Mouse (Mus musculus): ENCODE data around the gene Gpat3. TPM values are rescaled to one million over a fixed set of nuclear protein-coding genes. Genes with fewer than 3 reads are reported as not detected.
A peak's percentile ranks its signal among the peaks of the same experiment; 100 is the strongest.

The Gpat3 gene
- polyA plus RNA-seq, 1 experiment: 1.7 TPM

DNA sequence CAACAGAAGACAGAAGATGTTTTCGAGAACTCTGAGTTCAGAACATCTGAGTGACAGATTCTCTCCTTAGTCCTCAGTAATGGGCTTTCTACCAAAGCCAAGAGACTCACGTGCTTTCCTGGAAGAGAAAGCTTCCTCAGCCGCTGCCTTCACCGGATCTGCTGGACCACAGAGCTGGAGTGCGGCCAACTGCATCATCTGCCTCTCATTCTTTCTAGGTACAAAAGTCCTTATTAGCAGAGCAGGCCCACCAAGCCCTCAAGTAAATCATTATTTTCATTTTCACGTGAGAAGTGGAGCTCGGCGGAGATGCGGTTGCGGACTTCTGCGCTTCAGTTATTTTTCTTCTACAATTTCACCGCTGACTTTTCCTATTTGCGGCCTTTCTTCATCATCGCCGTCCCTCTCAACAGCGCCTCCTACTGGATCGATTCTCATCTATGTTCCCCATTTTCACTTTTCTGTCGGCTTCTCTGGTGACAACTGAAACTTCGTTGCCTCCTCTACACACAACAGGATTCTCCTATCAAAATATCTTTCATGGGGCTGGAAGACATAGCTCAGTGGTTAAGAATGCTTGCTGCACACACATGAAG is 66.1 kb downstream of the Gpat3 start:
- no peaks in the 10 kb centered on the region; the same call in 1 of the 2 replicates for H3K4me1 ChIP-seq (ENCODE audit: control insufficient read depth, insufficient read depth, low read length)
- TF ChIP-seq POLR2A (IDR thresholded peaks at IDR 0.05; ENCODE audit: low read depth, low read length) (no peak), CTCF (IDR thresholded peaks at IDR 0.05; ENCODE audit: borderline replicate concordance, insufficient read depth, low read length) (no peak)
- no peak overlapping the region for H3K27ac ChIP-seq (ENCODE audit: insufficient read depth, low read length)
- H3K4me3 ChIP-seq (ENCODE audit: insufficient read depth, low read length): no peak overlapping the region

DNA sequence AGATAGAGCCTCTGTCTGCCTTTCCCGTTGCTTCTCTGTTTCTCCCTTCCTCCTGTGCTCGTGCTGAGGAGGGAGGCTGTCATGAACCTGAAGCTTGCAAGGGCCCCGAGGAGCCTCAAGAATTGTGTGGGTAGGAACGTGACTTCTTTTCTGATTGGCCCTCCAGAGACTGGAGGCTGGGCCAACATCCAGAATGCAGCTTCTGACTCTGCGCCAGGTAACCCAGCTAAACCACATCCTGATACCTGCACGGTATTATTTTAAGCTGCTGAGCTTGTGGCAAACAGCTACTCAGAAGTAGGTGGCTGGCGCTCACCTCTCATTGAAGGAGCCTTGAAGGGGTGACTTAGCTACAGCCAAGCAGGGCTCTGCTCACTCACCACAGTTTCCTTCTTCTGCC is 66.9 kb downstream of the Gpat3 start:
- TF ChIP-seq CTCF (IDR thresholded peaks at IDR 0.05; ENCODE audit: borderline replicate concordance, insufficient read depth, low read length): no peak
- Histone ChIP-seq H3K4me3 (ENCODE audit: insufficient read depth, low read length) (no peak overlapping the region), H3K4me1 (ENCODE audit: control insufficient read depth, insufficient read depth, low read length) (no peaks in the 10 kb centered on the region; the same call in 1 of the 2 replicates), H3K27ac (ENCODE audit: insufficient read depth, low read length) (no peak overlapping the region)

DNA sequence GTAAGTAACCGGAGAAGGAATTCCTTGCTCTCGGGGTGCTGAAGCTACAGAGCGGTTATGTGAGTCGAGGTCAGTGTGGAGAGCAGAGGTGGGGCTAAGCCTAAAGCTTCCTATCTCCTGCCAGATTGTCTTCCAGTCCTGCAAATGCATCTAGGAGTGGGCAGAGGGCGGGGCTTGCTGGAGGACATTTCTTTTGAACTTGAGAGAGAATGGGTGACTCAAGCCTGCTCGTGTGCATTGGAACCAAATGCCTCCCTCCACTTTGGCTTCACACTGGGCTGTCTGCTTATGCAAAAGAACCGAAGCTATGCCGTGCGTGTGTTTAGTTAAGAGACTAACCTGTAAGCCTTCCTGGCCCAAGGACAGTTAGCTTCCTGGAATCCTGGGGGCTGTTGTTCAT is 67.8 kb downstream of the Gpat3 start:
- TF ChIP-seq CTCF (IDR thresholded peaks at IDR 0.05; ENCODE audit: borderline replicate concordance, insufficient read depth, low read length): no peak
- TF ChIP-seq POLR2A (IDR thresholded peaks at IDR 0.05; ENCODE audit: low read depth, low read length): no peak
- Histone ChIP-seq H3K4me3 (ENCODE audit: insufficient read depth, low read length) (no peak overlapping the region), H3K27ac (ENCODE audit: insufficient read depth, low read length) (no peak overlapping the region), H3K4me1 (ENCODE audit: control insufficient read depth, insufficient read depth, low read length) (no peaks in the 10 kb centered on the region; the same call in 1 of the 2 replicates)

GRCm38 (mm10) chr5:100914989-100915388 is 69.5 kb downstream of the Gpat3 start:
- TF ChIP-seq CTCF (IDR thresholded peaks at IDR 0.05; ENCODE audit: borderline replicate concordance, insufficient read depth, low read length): peak; percentile 53; the same call in 1 of the 2 replicates
- no peak for TF ChIP-seq POLR2A (IDR thresholded peaks at IDR 0.05; ENCODE audit: low read depth, low read length)
- Histone ChIP-seq H3K4me3 (ENCODE audit: insufficient read depth, low read length) (no peak overlapping the region), H3K4me1 (ENCODE audit: control insufficient read depth, insufficient read depth, low read length) (no peaks in the 10 kb centered on the region; the same call in 1 of the 2 replicates), H3K27ac (ENCODE audit: insufficient read depth, low read length) (no peak overlapping the region)

GRCm38 (mm10) chr5:100915411-100915810 is 69.9 kb downstream of the Gpat3 start:
- no peak overlapping the region for H3K4me3 ChIP-seq (ENCODE audit: insufficient read depth, low read length)
- H3K27ac ChIP-seq (ENCODE audit: insufficient read depth, low read length): no peak overlapping the region
- no peaks in the 10 kb centered on the region; the same call in 1 of the 2 replicates for H3K4me1 ChIP-seq (ENCODE audit: control insufficient read depth, insufficient read depth, low read length)
- TF ChIP-seq CTCF (IDR thresholded peaks at IDR 0.05; ENCODE audit: borderline replicate concordance, insufficient read depth, low read length): no peak
- TF ChIP-seq POLR2A (IDR thresholded peaks at IDR 0.05; ENCODE audit: low read depth, low read length): no peak

DNA sequence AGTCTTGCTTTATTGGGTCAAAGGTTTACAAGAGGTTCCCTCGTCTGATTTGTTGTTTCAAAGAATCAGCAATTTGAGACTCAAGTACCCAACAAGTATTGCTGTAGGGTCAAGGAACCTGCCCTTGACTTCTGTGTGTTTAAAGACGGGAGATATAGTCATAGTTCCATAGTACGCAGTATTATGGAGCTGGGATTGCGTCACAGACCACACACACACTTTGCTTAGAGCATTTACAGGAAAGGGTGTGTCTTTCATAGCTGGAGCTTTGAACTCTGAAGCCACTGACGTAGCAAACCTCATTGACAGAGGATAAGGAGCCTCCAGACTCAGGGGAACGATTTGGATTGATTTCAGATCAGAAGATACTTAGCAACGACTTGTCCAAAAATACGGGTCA is 70.9 kb downstream of the Gpat3 start:
- Histone ChIP-seq H3K27ac (ENCODE audit: insufficient read depth, low read length) (no peak overlapping the region), H3K4me3 (ENCODE audit: insufficient read depth, low read length) (no peak overlapping the region), H3K4me1 (ENCODE audit: control insufficient read depth, insufficient read depth, low read length) (no peaks in the 10 kb centered on the region; the same call in 1 of the 2 replicates)
- no peak for TF ChIP-seq CTCF (IDR thresholded peaks at IDR 0.05; ENCODE audit: borderline replicate concordance, insufficient read depth, low read length)
- TF ChIP-seq POLR2A (IDR thresholded peaks at IDR 0.05; ENCODE audit: low read depth, low read length): no peak

- Histone ChIP-seq H3K4me3 (ENCODE audit: insufficient read depth, low read length) (no peak overlapping the region), H3K27ac (ENCODE audit: insufficient read depth, low read length) (no peak overlapping the region), H3K4me1 (ENCODE audit: control insufficient read depth, insufficient read depth, low read length) (no peaks in the 10 kb centered on the region; the same call in 1 of the 2 replicates)
- TF ChIP-seq POLR2A (IDR thresholded peaks at IDR 0.05; ENCODE audit: low read depth, low read length): no peak
- peak; percentile 100 for TF ChIP-seq CTCF (IDR thresholded peaks at IDR 0.05; ENCODE audit: borderline replicate concordance, insufficient read depth, low read length)
Observed at GRCm38 (mm10) chr5:100917252-100917774, 71.8 kb downstream of the Gpat3 start.

DNA sequence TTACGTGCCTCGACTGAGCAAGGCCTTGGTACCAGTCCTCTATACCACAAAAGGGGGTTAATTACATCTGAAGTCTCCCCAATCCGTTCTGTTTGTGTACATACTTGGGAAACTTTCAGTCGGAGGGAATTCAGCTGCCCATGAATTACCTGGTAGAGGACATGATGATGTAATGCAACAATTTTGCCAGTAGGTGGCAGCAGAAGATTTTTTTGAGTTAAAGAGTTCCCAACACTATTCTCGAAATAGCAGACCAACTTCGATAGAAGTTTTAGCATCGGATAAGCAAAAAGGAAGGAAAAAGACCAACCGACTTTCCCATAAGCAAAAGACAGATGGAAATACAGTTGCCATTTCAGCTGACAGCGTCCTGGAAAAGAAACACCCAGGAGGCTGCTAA is 73.6 kb downstream of the Gpat3 start:
- Histone ChIP-seq H3K4me3 (ENCODE audit: insufficient read depth, low read length) (no peak overlapping the region), H3K4me1 (ENCODE audit: control insufficient read depth, insufficient read depth, low read length) (no peaks in the 10 kb centered on the region; the same call in 1 of the 2 replicates), H3K27ac (ENCODE audit: insufficient read depth, low read length) (no peak overlapping the region)
- TF ChIP-seq CTCF (IDR thresholded peaks at IDR 0.05; ENCODE audit: borderline replicate concordance, insufficient read depth, low read length): no peak
- TF ChIP-seq POLR2A (IDR thresholded peaks at IDR 0.05; ENCODE audit: low read depth, low read length): no peak

DNA sequence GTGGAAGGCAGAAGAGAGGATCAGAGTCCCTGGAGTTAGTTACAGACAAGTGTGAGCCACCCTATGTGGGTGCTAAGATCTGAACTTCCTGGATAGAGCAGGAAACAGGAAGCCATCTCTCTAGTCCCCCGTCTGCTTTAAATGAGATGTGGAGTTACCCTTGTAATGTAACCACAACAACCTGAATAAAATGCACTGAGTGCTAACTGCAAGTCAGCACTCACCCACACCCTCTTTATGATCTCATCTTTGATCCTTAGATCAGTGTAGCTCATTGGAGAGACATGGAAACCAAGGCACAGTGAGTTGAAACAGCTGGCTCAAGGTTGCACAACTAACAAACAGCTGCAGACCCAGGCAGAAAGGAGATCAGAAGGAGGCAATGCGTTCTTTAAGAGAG is 84.2 kb downstream of the Gpat3 start:
- Histone ChIP-seq H3K4me3 (ENCODE audit: insufficient read depth, low read length) (no peak overlapping the region), H3K27ac (ENCODE audit: insufficient read depth, low read length) (no peak overlapping the region), H3K4me1 (ENCODE audit: control insufficient read depth, insufficient read depth, low read length) (no peaks in the 10 kb centered on the region)
- TF ChIP-seq POLR2A (IDR thresholded peaks at IDR 0.05; ENCODE audit: low read depth, low read length) (no peak), CTCF (IDR thresholded peaks at IDR 0.05; ENCODE audit: borderline replicate concordance, insufficient read depth, low read length) (no peak)

DNA sequence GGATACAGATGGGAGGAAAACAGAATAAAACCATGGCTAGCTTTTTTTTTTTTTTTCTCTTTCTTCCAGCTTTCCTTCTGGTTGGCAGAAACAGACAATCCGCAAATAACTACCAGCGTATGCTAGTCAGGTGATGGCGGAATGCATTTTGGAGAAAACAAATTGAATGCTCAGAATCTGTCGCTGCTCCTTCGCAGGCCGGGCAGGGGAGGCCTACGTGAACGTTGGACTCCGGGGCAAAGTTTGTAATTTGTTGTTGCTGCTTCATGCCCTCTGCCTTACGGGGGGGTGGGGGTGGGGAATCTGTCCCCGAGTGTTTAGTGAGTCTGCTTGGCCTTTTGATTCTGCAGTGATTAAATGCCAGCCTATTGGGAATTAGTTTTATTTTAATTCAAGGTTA is 98.2 kb downstream of the Gpat3 start:
- TF ChIP-seq CTCF (IDR thresholded peaks at IDR 0.05; ENCODE audit: borderline replicate concordance, insufficient read depth, low read length): no peak
- no peak for TF ChIP-seq POLR2A (IDR thresholded peaks at IDR 0.05; ENCODE audit: low read depth, low read length)
- no peak overlapping the region for H3K27ac ChIP-seq (ENCODE audit: insufficient read depth, low read length)

More for the DNA sequence above, 98.2 kb downstream of the Gpat3 start:
- H3K4me1 ChIP-seq (ENCODE audit: control insufficient read depth, insufficient read depth, low read length): no peaks in the 10 kb centered on the region
- no peak overlapping the region for H3K4me3 ChIP-seq (ENCODE audit: insufficient read depth, low read length)

Data from embryonic fibroblast, embryonic 13.5 days (primary cell).